Comparison of ENCODE assay signal across 9 mouse cellular contexts in genomic region chr11:34149370-34149976, GRCm38 (mm10). TPM values are rescaled to one million over a fixed set of nuclear protein-coding genes. Genes with fewer than 3 reads are reported as not detected.
DNase-seq lines count a peak whose midpoint lies in the region; ATAC-seq and TF ChIP-seq lines count a peak whose summit lies in the region.
"Had no signal": no experiment of that assay in that cellular context is flagged by ENCODE, and none has a peak within 500 bp of the region (broad histone marks: within the 10 kb centered on the region; RNA-seq: fewer than 3 reads in every experiment).

No protein-coding gene starts in this region.

- no peaks in the 10 kb centered on the region for H3K36me3 ChIP-seq in heart, adult 2 months (ENCODE audit: control insufficient read depth, insufficient read depth, low read length)
- H3K36me3 ChIP-seq in heart, embryonic 10.5 days = no peaks in the 10 kb centered on the region
- no peaks in the 10 kb centered on the region for H3K36me3 ChIP-seq in limb, embryonic 11.5 days (ENCODE audit: control insufficient read depth, insufficient read depth, low read length)
- no peaks in the 10 kb centered on the region for H3K36me3 ChIP-seq in midbrain, postnatal 0 days (ENCODE audit: insufficient read depth, low read length)

- no peak overlapping the region for H3K9ac ChIP-seq in heart, adult 2 months (ENCODE audit: low read depth, low read length)
- no peak overlapping the region for H3K9ac ChIP-seq in limb, embryonic 11.5 days (ENCODE audit: low read length)
- H3K9ac ChIP-seq in midbrain, postnatal 0 days (replicated peaks; ENCODE audit: low read length, poor library complexity, severe bottlenecking) = no peak overlapping the region

- H3K9me3 ChIP-seq in heart, embryonic 10.5 days = no peaks in the 10 kb centered on the region
- H3K9me3 ChIP-seq in limb, embryonic 11.5 days (ENCODE audit: control insufficient read depth, low read length) = no peaks in the 10 kb centered on the region
- H3K9me3 ChIP-seq in midbrain, postnatal 0 days (ENCODE audit: low read length) = no peaks in the 10 kb centered on the region

- DNase-seq in heart, adult 2 months = peak; percentile 74 to 82
- DNase-seq in heart, embryonic 10.5 days (ENCODE audit: low spot score) = no peak
- peak; percentile 84 for DNase-seq in embryo, embryonic 10.5 days (ENCODE audit: low spot score)
- peak; percentile 57 for DNase-seq in gastrocnemius, postnatal 25 days
- peak; percentile 54 to 78 for DNase-seq in kidney, adult 8-10 months
- DNase-seq in limb, embryonic 11.5 days (ENCODE audit: low spot score) = peak; percentile 83
- DNase-seq in midbrain, postnatal 0 days (ENCODE audit: low spot score) = peak; percentile 92
- peak; percentile 48 to 75 for DNase-seq in spleen, postnatal 4 days (ENCODE audit: low spot score in 2 of 2)

- no peak for TF ChIP-seq EP300 in heart, adult 2 months (IDR thresholded peaks at IDR 0.05; ENCODE audit: insufficient read depth, low read depth, low read length)

- H3K4me1 ChIP-seq in heart, adult 2 months (ENCODE audit: control insufficient read depth, insufficient read depth, low read length) = no peaks in the 10 kb centered on the region
- no peaks in the 10 kb centered on the region for H3K4me1 ChIP-seq in heart, embryonic 10.5 days
- no peaks in the 10 kb centered on the region for H3K4me1 ChIP-seq in limb, embryonic 11.5 days (ENCODE audit: control insufficient read depth, insufficient read depth, low read length)
- no peaks in the 10 kb centered on the region for H3K4me1 ChIP-seq in midbrain, postnatal 0 days (ENCODE audit: insufficient read depth, low read length)

- WGBS in heart, adult 2 months = 21% methylated on average over 5 of the region's 5 CpGs
- WGBS in heart, embryonic 10.5 days = 34% methylated on average over 5 of the region's 5 CpGs
- 31% methylated on average over 5 of the region's 5 CpGs for WGBS in limb, embryonic 11.5 days
- WGBS in midbrain, postnatal 0 days = 25% methylated on average over 5 of the region's 5 CpGs

- no peaks in the 10 kb centered on the region for H3K27me3 ChIP-seq in heart, adult 2 months (ENCODE audit: control insufficient read depth, insufficient read depth, low read length)
- no peaks in the 10 kb centered on the region for H3K27me3 ChIP-seq in heart, embryonic 10.5 days (ENCODE audit: insufficient read depth, poor library complexity, severe bottlenecking)
- no peaks in the 10 kb centered on the region for H3K27me3 ChIP-seq in limb, embryonic 11.5 days (ENCODE audit: control insufficient read depth, insufficient read depth, low read length)
- H3K27me3 ChIP-seq in midbrain, postnatal 0 days (ENCODE audit: insufficient read depth, low read length) = no peaks in the 10 kb centered on the region
- H3K27me3 ChIP-seq: Patski had no signal

- no peak overlapping the region for H3K27ac ChIP-seq in heart, adult 2 months
- no peak overlapping the region for H3K27ac ChIP-seq in heart, embryonic 10.5 days
- no peak overlapping the region for H3K27ac ChIP-seq in limb, embryonic 11.5 days (replicated peaks; ENCODE audit: low read depth, low read length)
- H3K27ac ChIP-seq in midbrain, postnatal 0 days (ENCODE audit: low read depth, low read length) = no peak overlapping the region

- peak; percentile 78 for TF ChIP-seq CTCF in heart, adult 2 months (IDR thresholded peaks at IDR 0.05)
- TF ChIP-seq CTCF in midbrain, postnatal 0 days (IDR thresholded peaks at IDR 0.05) = peak; percentile 84

- 0 out of 2 replicates have a peak, but pooled peaks have one; percentile 13 for ATAC-seq in limb, embryonic 11.5 days (ENCODE audit: insufficient number of reproducible peaks, low FRiP score, low TSS enrichment, low read depth)
- peak; percentile 70; the same call in 1 of the 2 replicates for ATAC-seq in midbrain, postnatal 0 days (ENCODE audit: low FRiP score)
- ATAC-seq: Patski had no signal

- no peak overlapping the region for H3K4me2 ChIP-seq in limb, embryonic 11.5 days (ENCODE audit: low read depth, severe bottlenecking)
- no peak overlapping the region for H3K4me2 ChIP-seq in midbrain, postnatal 0 days (ENCODE audit: low read depth, low read length, poor library complexity, severe bottlenecking)

- no peak overlapping the region for H3K4me3 ChIP-seq in heart, adult 2 months
- no peak overlapping the region for H3K4me3 ChIP-seq in heart, embryonic 10.5 days
- no peak overlapping the region for H3K4me3 ChIP-seq in limb, embryonic 11.5 days (ENCODE audit: low read depth, low read length)
- H3K4me3 ChIP-seq in midbrain, postnatal 0 days (ENCODE audit: low read depth, low read length) = no peak overlapping the region

- intact Hi-C loops in heart, adult 2 months (cut with DNase I) = loop anchor here (1.0 kb wide), 1 partner anchor 64 kb away; no protein-coding TSS in a partner anchor

- no peak for TF ChIP-seq POLR2A in heart, adult 2 months (IDR thresholded peaks at IDR 0.05; ENCODE audit: insufficient read depth, low read depth, low read length)

- H3K79me2 ChIP-seq in heart, adult 2 months (replicated peaks; ENCODE audit: control insufficient read depth, insufficient read depth, low read length) = no peaks in the 10 kb centered on the region

RNA-seq across cellular contexts. Expression of gene 4930469K13Rik, which starts 51.1 kb away (rescaled TPM):
- not detected for total RNA-seq in heart, adult 2 months (2021)
- polyA plus RNA-seq in heart, adult 2 months (2012; rRNA removed) = not detected in 2 replicates
- not detected in 2 replicates for polyA plus RNA-seq in heart, embryonic 10.5 days (2016; fragmentation: Nextera tagmentation; extraction: Ambion mirVana)
- not detected for total RNA-seq in gastrocnemius, postnatal 25 days (2021)
- polyA plus RNA-seq in limb, embryonic 11.5 days (2014; fragmentation: Nextera tagmentation; extraction: Ambion mirVana) = 0.52 and 0.93 TPM in 2 replicates
- total RNA-seq in midbrain, postnatal 0 days (2014; rRNA removed) = 0.66 and 0.76 TPM in 2 replicates
- not detected in 2 replicates for polyA plus RNA-seq in midbrain, postnatal 0 days (2015; fragmentation: Nextera tagmentation; extraction: Ambion mirVana)
- polyA plus RNA-seq: Patski had no signal

RNA-seq across cellular contexts. Expression of gene Foxi1, which starts 58.4 kb away (rescaled TPM):
- not detected for total RNA-seq in heart, adult 2 months (2021)
- not detected in 2 replicates for polyA plus RNA-seq in heart, adult 2 months (2012; rRNA removed)
- polyA plus RNA-seq in heart, embryonic 10.5 days (2016; fragmentation: Nextera tagmentation; extraction: Ambion mirVana) = not detected in 2 replicates
- not detected for total RNA-seq in gastrocnemius, postnatal 25 days (2021)
- polyA plus RNA-seq in limb, embryonic 11.5 days (2014; fragmentation: Nextera tagmentation; extraction: Ambion mirVana) = not detected in 2 replicates
- 0.05 TPM in 1 of 2 replicates, not detected in the other for total RNA-seq in midbrain, postnatal 0 days (2014; rRNA removed)
- polyA plus RNA-seq in midbrain, postnatal 0 days (2015; fragmentation: Nextera tagmentation; extraction: Ambion mirVana) = not detected in 2 replicates
- polyA plus RNA-seq: Patski had no signal
